ENCODE assay signal across 14 mouse cellular contexts in the genomic region with DNA sequence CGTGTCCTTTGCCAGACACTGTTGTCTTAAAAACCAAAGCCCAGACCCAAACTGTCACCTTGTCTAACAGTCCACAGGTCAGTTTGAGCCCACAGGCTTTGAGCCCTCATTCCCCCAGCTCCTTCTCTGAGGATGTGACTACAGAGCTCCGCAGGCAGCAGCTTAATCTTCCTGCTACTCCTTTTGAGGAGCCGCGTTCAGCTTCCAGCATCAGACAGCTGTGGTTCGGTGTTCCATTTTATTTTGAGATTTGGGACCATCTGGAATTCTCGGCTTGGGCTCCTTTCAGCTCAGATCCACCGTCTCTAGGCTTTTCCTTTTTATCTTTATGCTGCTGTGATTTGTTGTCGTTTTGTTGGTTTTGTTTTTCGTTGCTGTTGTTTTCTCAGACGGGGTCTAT.
DNase-seq lines count a peak whose midpoint lies in the region; ATAC-seq and TF ChIP-seq lines count a peak whose summit lies in the region.
"Had no signal": no experiment of that assay in that cellular context is flagged by ENCODE, and none has a peak within 500 bp of the region (broad histone marks: within the 10 kb centered on the region; RNA-seq: fewer than 3 reads in every experiment).

No protein-coding gene starts in this region.

- TF ChIP-seq CTCF in kidney, adult 2 months (conservative IDR thresholded peaks at IDR 0.05; ENCODE audit: insufficient read depth, insufficient read length, low read depth, low read length), result no peak

- peaks cover 50% of the 10 kb centered on the region for H3K4me1 ChIP-seq in kidney, adult 2 months (ENCODE audit: control insufficient read depth, insufficient read depth, low read length)
- peaks cover 34% of the 10 kb centered on the region for H3K4me1 ChIP-seq in midbrain, embryonic 10.5 days
- peaks cover 7% of the 10 kb centered on the region for H3K4me1 ChIP-seq in midbrain, embryonic 16.5 days (ENCODE audit: control insufficient read depth, insufficient read depth, low read length)
- H3K4me1 ChIP-seq in intestine, embryonic 16.5 days (ENCODE audit: control insufficient read depth, insufficient read depth, low read length), result peaks cover 17% of the 10 kb centered on the region
- H3K4me1 ChIP-seq: forebrain, embryonic 13.5 days had no signal

- no peaks in the 10 kb centered on the region for H3K9me3 ChIP-seq in midbrain, embryonic 10.5 days (replicated peaks)
- H3K9me3 ChIP-seq in midbrain, embryonic 16.5 days (replicated peaks; ENCODE audit: control insufficient read depth, low read length, poor library complexity, severe bottlenecking), result no peaks in the 10 kb centered on the region
- no peaks in the 10 kb centered on the region for H3K9me3 ChIP-seq in intestine, embryonic 16.5 days (ENCODE audit: control insufficient read depth, low read length)
- H3K9me3 ChIP-seq: embryonic facial prominence, embryonic 13.5 days; forebrain, embryonic 13.5 days had no signal

- no peaks in the 10 kb centered on the region for H3K27me3 ChIP-seq in kidney, adult 2 months (replicated peaks; ENCODE audit: control insufficient read depth, insufficient read depth, low read length)
- H3K27me3 ChIP-seq in midbrain, embryonic 10.5 days (ENCODE audit: low read depth, poor library complexity, severe bottlenecking), result no peaks in the 10 kb centered on the region
- H3K27me3 ChIP-seq in midbrain, embryonic 16.5 days (ENCODE audit: control insufficient read depth, insufficient read depth, low read depth, low read length), result no peaks in the 10 kb centered on the region
- no peaks in the 10 kb centered on the region for H3K27me3 ChIP-seq in intestine, embryonic 16.5 days (replicated peaks; ENCODE audit: control insufficient read depth, insufficient read depth, low read length)
- H3K27me3 ChIP-seq: embryonic facial prominence, embryonic 13.5 days; forebrain, embryonic 13.5 days had no signal

- H3K36me3 ChIP-seq in kidney, adult 2 months (ENCODE audit: control insufficient read depth, insufficient read depth, low read length), result no peaks in the 10 kb centered on the region
- H3K36me3 ChIP-seq in midbrain, embryonic 10.5 days, result no peaks in the 10 kb centered on the region
- no peaks in the 10 kb centered on the region for H3K36me3 ChIP-seq in midbrain, embryonic 16.5 days (ENCODE audit: control insufficient read depth, insufficient read depth, low read length)
- no peaks in the 10 kb centered on the region for H3K36me3 ChIP-seq in macrophage (ENCODE audit: inconsistent target)
- H3K36me3 ChIP-seq in intestine, embryonic 16.5 days (ENCODE audit: control insufficient read depth, insufficient read depth, low read length), result no peaks in the 10 kb centered on the region

- peaks cover 31% of the 10 kb centered on the region; the same call in 1 of the 2 replicates for H3K79me2 ChIP-seq in macrophage (ENCODE audit: inconsistent target)

- ATAC-seq in midbrain, embryonic 16.5 days, result no peak
- ATAC-seq in intestine, embryonic 16.5 days, result no peak
- ATAC-seq: forebrain, embryonic 13.5 days had no signal

- H3K9ac ChIP-seq in midbrain, embryonic 16.5 days (ENCODE audit: low read depth, low read length), result no peak overlapping the region
- H3K9ac ChIP-seq in intestine, embryonic 16.5 days (ENCODE audit: low read depth, low read length), result no peak overlapping the region
- H3K9ac ChIP-seq: embryonic facial prominence, embryonic 13.5 days; forebrain, embryonic 13.5 days; hindbrain, embryonic 14.5 days had no signal

- no peak for TF ChIP-seq POLR2A in kidney, adult 2 months (IDR thresholded peaks at IDR 0.05; ENCODE audit: low read depth, low read length)

- 59% methylated on average over 10 of the region's 10 CpGs for WGBS in kidney, adult 2 months
- 50% methylated on average over 10 of the region's 10 CpGs for WGBS in midbrain, embryonic 10.5 days
- WGBS in midbrain, embryonic 16.5 days, result 40% methylated on average over 10 of the region's 10 CpGs
- WGBS in macrophage (ENCODE audit: missing documents), result 94% methylated on average over 10 of the region's 10 CpGs
- 58% methylated on average over 10 of the region's 10 CpGs for whole genome bisulfite sequencing in intestine, embryonic 16.5 days

- no peak overlapping the region for H3K4me3 ChIP-seq in kidney, adult 2 months (ENCODE audit: insufficient read depth, low read depth, low read length)
- no peak overlapping the region for H3K4me3 ChIP-seq in midbrain, embryonic 10.5 days
- no peak overlapping the region for H3K4me3 ChIP-seq in midbrain, embryonic 16.5 days (ENCODE audit: low read depth, low read length)
- H3K4me3 ChIP-seq in macrophage (ENCODE audit: inconsistent target), result no peak overlapping the region
- no peak overlapping the region for H3K4me3 ChIP-seq in intestine, embryonic 16.5 days (ENCODE audit: low read length)
- H3K4me3 ChIP-seq: embryonic facial prominence, embryonic 13.5 days; forebrain, embryonic 13.5 days had no signal

- no peak overlapping the region for H3K4me2 ChIP-seq in midbrain, embryonic 16.5 days (ENCODE audit: low read length)
- H3K4me2 ChIP-seq in intestine, embryonic 16.5 days (ENCODE audit: low read depth, low read length), result no peak overlapping the region
- H3K4me2 ChIP-seq: embryonic facial prominence, embryonic 13.5 days; forebrain, embryonic 13.5 days; hindbrain, embryonic 14.5 days had no signal

- DNase-seq in embryo, embryonic 10 days (ENCODE audit: low spot score), result peak; percentile 51
- no peak for DNase-seq in embryo, embryonic 9.5 days (ENCODE audit: extremely low spot score)
- DNase-seq in kidney, adult 2 months, result no peak
- no peak for DNase-seq in kidney, adult 8-10 months
- DNase-seq in midbrain, embryonic 10.5 days (ENCODE audit: low spot score), result no peak
- DNase-seq: cerebellum, adult 18-20 months; gastrocnemius, postnatal 25 days; right cerebral cortex, postnatal 25 days had no signal

- H3K27ac ChIP-seq in kidney, adult 2 months (ENCODE audit: insufficient read depth, low read depth, low read length), result peak overlapping the region; percentile 51
- H3K27ac ChIP-seq in midbrain, embryonic 10.5 days (replicated peaks), result peak overlapping the region; percentile 33; the same call in 1 of the 2 replicates
- no peak overlapping the region for H3K27ac ChIP-seq in midbrain, embryonic 16.5 days (ENCODE audit: low read length)
- peak overlapping the region; percentile 86 for H3K27ac ChIP-seq in macrophage
- H3K27ac ChIP-seq in intestine, embryonic 16.5 days (ENCODE audit: low read length), result no peak overlapping the region
- H3K27ac ChIP-seq: embryonic facial prominence, embryonic 13.5 days; forebrain, embryonic 13.5 days; hindbrain, embryonic 14.5 days had no signal

Comparison
In these comparisons a context has a peak if more than half of its experiments do, and no peak if none do; other contexts are left out.
1. H3K27ac ChIP-seq: peak in kidney, adult 2 months (single experiment), midbrain, embryonic 10.5 days (single experiment) and macrophage (single experiment); none in midbrain, embryonic 16.5 days (single experiment) and intestine, embryonic 16.5 days (single experiment).